Mouse (Mus musculus): ENCODE results near the gene Chid1.
"Not testable (repeated sequence)": the region's sequence is repeated elsewhere in the genome, so short reads cannot be mapped to it uniquely, and the experiment has no call there.

Gene Chid1

GRCm38 (mm10) chr7:141461521-141462332 is 77.9 kb downstream of the Chid1 start:
- no peak for DNase-seq (ENCODE audit: low spot score in 2 of 2)

GRCm38 (mm10) chr7:141460391-141461113 is 79.1 kb downstream of the Chid1 start, which contains the start of gene Cracr2b:
Gene Cracr2b, plus strand, starts transcription at chr7:141461094.
- DNase-seq (ENCODE audit: low spot score in 2 of 2): no peak

DNA sequence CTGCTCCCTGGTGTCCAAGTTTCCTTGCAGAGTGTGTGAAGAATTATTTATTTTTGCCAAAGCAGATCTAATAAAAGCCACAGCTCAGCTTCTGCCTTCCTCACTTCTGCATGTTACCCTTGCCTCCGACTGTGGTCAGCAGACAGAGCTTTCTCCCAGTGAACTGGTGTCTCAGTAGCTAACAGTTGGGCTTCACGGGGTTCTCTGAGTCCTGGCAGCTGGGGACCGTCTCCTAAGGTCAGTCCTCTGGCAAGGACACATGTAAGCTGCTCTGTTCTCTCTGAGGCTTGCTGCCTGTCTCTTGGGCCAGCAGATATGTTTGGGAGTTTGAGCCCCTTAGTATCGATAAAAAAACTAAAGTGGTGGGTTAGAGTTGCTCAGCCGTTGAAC is 79.7 kb downstream of the Chid1 start:
- no peak for DNase-seq (ENCODE audit: low spot score in 2 of 2)

- DNase-seq (ENCODE audit: low spot score in 2 of 2): no peak
These were observed 80.4 kb downstream of the Chid1 start for GRCm38 (mm10) chr7:141459301-141459711.

- DNase-seq (ENCODE audit: low spot score in 2 of 2): no peak
These were observed 81.0 kb downstream of the Chid1 start for GRCm38 (mm10) chr7:141458661-141459060.

GRCm38 (mm10) chr7:141457986-141458660 is 81.5 kb downstream of the Chid1 start:
- no peak for DNase-seq (ENCODE audit: low spot score in 2 of 2)

DNA sequence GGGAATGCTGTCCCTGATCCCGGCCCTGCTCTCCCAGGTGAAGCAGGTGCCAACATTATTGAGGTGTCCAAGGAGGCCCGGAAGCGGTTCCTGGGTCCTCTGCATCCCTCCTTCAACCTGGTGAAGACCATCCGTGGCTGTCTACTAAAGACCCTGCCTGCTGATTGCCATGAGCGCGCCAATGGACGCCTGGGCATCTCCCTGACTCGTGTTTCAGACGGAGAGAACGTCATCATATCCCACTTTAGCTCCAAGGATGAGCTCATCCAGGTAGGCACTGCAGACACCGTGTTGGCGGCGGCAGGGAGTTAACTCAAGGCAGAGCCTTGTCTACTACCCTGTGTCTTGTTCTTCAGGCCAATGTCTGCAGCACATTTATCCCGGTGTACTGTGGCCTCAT is 82.4 kb downstream of the Chid1 start:
- no peak for DNase-seq (ENCODE audit: low spot score in 2 of 2)

DNA sequence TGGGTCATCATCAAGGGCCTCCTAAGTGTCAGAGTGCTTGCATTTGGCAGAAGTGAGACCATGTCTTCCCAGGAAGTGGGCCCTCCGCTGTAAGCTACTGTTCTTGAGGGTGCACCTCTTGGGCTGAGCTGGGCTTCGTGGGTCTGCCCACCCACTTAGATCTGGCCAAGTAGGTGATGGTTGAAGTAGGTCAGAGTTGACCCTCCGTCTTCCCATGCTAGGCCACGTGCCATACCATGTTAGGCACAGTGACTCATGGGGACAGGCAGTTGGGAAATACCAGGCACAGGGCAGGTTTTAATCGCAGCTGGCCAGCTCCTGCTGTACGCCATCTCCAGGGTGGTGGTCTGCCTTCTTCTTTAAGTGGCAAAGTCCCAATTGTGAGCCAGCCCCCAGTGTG is 82.9 kb downstream of the Chid1 start:
- no peak for DNase-seq (ENCODE audit: low spot score in 2 of 2)

GRCm38 (mm10) chr7:141455610-141456314 is 83.9 kb downstream of the Chid1 start:
- peak; percentile 74 to 82 for DNase-seq (ENCODE audit: low spot score in 2 of 2)

DNA sequence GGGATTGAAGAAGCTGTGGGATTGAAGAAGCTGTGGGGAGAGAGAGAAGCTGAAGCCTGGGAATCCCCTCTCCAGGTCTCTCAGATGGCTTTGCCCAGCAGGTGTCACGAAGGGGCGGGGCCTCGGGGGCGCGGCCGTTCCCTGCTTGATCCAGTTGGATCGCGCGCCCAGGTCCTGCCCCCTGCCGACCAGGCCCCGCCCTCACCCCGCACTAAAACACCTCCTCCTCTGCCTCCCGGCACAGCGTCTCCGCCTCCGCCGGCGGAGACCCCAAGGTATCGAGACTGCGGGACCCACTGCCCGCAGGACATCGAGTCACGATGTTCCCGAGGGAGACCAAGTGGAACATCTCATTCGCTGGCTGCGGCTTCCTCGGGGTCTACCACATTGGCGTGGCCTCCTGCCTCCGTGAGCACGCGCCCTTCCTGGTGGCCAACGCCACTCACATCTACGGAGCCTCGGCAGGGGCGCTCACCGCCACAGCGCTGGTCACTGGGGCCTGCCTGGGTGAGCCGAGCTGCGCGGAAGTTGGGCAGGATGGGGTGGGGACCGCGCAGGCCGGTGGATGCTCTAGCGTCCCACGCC is 84.6 kb downstream of the Chid1 start, which contains the start of gene Pnpla2:
Gene Pnpla2 (plus strand): TSS at position 232 of the 585 bp plus-strand sequence.
- DNase-seq (ENCODE audit: low spot score in 2 of 2): peak; percentile 90 to 94

- no peak for DNase-seq (ENCODE audit: low spot score in 2 of 2)
These were observed 86.0 kb downstream of the Chid1 start for GRCm38 (mm10) chr7:141453636-141454035.

- DNase-seq (ENCODE audit: low spot score in 2 of 2): no peak
These were observed 87.7 kb downstream of the Chid1 start for GRCm38 (mm10) chr7:141451928-141452327.

DNA sequence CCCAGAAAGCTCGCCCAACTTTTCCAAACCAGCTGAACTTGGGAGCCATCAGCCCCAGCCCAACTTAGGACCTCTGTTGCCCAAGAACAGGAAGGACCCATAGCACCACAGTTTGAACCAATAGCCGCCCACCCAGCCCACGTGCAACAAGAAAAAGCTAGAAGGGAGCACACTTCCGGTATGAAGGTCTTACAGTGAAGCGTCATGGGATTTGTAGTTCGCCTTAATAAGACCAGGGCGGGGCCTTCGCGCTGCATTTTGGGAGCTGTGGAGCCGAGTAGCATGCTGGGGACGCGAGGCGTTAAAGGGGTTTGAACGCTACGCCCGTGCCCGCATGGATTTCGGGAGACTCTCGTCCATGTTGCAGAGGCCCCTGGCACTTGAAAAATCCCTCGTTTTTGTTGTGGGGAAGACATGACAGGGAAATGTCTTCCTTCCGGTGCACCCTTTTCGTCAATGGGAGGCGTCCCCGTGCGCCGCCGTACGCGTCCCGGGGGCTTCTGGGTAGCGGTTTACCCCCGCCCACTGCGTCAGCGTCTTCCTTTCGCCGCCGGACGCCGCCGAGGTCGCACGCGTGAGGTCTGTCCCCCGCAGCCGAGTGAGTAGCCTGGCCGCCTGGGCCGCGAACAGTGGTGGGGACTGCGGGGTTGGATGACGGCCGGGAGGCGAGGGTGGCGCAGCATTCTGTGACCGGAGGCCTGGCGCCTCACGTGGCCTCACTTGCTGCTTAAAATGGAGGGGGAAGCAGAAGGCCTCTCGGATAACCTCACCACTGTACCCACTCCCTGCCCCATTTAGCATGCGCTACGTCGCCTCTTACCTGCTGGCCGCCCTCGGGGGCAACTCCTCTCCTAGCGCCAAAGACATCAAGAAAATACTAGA is 92.3 kb downstream of the Chid1 start, which contains the start of gene Rplp2:
Gene Rplp2 (plus strand): TSS at position 261 of the 882 bp plus-strand sequence.
- peak; percentile 90 to 92 for DNase-seq (ENCODE audit: low spot score in 2 of 2)

DNA sequence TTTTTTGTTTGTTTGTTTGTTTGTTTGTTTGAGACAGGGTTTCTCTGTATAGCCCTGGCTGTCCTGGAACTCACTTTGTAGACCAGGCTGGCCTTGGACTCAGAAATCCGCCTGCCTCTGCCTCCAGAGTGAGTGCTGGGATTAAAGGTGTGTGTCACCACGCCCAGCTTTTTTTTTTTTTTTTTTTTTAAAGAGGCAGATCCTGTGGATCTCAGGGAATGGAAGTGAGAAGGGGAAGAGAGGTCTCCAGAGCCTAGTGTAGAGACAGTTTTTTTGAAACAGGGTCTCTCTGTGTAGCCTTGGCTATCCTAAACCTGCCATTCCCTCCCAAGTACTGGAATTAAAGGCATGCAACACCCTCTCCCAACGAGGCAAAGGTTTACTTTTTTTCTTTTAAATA is 93.3 kb downstream of the Chid1 start:
- not testable (repeated sequence) for DNase-seq (ENCODE audit: low spot score in 2 of 2)

DNA sequence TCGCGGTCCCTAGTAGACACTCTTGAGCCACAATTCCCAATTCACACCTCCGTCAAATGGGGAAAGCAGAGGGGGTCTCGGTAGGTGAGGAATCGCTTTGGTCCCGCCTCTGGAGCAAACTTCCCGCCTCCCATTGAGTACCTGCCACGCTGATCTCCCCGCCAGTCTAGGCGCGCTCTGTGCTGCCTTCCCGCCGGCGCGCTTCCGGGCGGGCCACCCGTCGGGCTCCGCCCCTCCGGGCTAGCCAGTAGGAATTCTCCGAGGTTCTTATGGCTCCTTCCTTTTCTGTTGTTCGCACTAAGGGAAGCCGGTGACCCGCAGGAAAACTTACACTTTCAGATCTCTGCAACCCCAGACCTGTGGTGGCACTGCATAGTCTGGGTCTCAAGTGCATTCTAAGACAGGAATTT is 95.8 kb downstream of the Chid1 start, which contains the start of gene Pidd1:
Gene Pidd1 (minus strand): TSS at position 198 of the 410 bp plus-strand sequence.
- peak in 1 of 2 experiments; percentile 34 for DNase-seq (ENCODE audit: low spot score in 2 of 2)
